Mouse (Mus musculus) stomach, embryonic 15.5 days (tissue): ENCODE data around the gene Slc29a3. TPM values are rescaled to one million over a fixed set of nuclear protein-coding genes. Genes with fewer than 3 reads are reported as not detected.

Experiments
- ATAC-seq: fragments of 200-750 bp; cut with Nextera tagmentation; 2 replicates; pipeline ENCODE4 v1.8.0; 2017; ENCODE audit warnings: low read depth, moderate number of reproducible peaks, moderate TSS enrichment; ENCODE audit not compliant: insufficient read depth, low FRiP score
- H3K27ac ChIP-seq: fragments of 300-500 bp; sonication (generic); 2 replicates; pipeline ENCODE4 v1.5.1; 2015; ENCODE audit warnings: mild to moderate bottlenecking, inconsistent platforms
- H3K27me3 ChIP-seq: fragments of 300-500 bp; sonication (generic); replicated peaks from 2 replicates; pipeline ENCODE4 v1.6.1; 2015; ENCODE audit warnings: inconsistent platforms
- H3K36me3 ChIP-seq: fragments of 300-500 bp; sonication (generic); 2 replicates; pipeline ENCODE4 v1.6.1; 2015; ENCODE audit warnings: inconsistent platforms
- H3K4me1 ChIP-seq: fragments of 300-500 bp; sonication (generic); 2 replicates; pipeline ENCODE4 v1.6.1; 2015; ENCODE audit warnings: inconsistent platforms
- H3K4me2 ChIP-seq: fragments of 300-500 bp; sonication (generic); 2 replicates; pipeline ENCODE4 v1.6.1; 2015; ENCODE audit warnings: mild to moderate bottlenecking, inconsistent platforms
- H3K4me3 ChIP-seq: fragments of 300-500 bp; sonication (generic); replicated peaks from 2 replicates; pipeline ENCODE4 v1.5.1; 2015; ENCODE audit warnings: inconsistent platforms
- H3K9ac ChIP-seq: fragments of 300-500 bp; sonication (generic); 2 replicates; pipeline ENCODE4 v1.6.1; 2015; ENCODE audit warnings: inconsistent platforms
- H3K9me3 ChIP-seq: fragments of 300-500 bp; sonication (generic); 2 replicates; pipeline ENCODE4 v1.6.1; 2016; ENCODE audit warnings: inconsistent platforms
- WGBS: fragments of 180-500 bp; shearing (Covaris S2); methylation state at CpG from one replicate; pipeline ENCODE4 v1.1.7; 2015; 5-methylcytosine and 5-hydroxymethylcytosine counted together
- polyA plus RNA-seq: library from polyadenylated mRNA; unstranded; fragments of >200 nt; fragmentation: Nextera tagmentation; extraction: Ambion mirVana; gene quantifications from 2 replicates; pipeline ENCODE4 v1.2.1, GENCODE M21; 2015

The Slc29a3 gene
- polyA plus RNA-seq, 1 experiment from 2014 or later, result 11.4 TPM

DNA sequence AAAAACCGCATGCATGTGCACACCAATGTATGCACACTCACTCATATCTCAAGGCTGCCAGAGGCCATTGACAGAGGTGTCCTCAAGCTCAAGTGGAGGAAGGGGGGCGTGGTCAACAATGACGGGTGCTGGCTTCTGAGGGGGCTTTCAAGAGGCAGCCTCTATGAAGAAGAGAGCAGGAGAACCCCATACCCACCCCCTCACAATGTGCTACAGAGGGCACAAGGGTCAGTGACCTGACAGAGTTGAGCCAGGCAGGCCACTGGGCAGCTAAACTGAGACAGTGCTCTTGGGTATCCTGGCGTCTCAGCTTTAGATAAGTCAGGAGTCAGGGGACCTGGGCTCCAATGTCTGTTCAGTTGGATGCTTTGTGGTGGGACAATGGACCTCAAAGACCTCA lies 63.2 kb downstream of the Slc29a3 start:
- no peak for ATAC-seq
- peaks cover 14% of the 10 kb centered on the region for H3K4me1 ChIP-seq
- no peak overlapping the region for H3K27ac ChIP-seq
- no peaks in the 10 kb centered on the region for H3K36me3 ChIP-seq
- 69% methylated on average over 4 of the region's 4 CpGs for WGBS
- no peak overlapping the region for H3K4me2 ChIP-seq
- no peak overlapping the region for H3K4me3 ChIP-seq
- no peaks in the 10 kb centered on the region for H3K9me3 ChIP-seq
- H3K27me3 ChIP-seq, result peaks cover 51% of the 10 kb centered on the region
- no peak overlapping the region for H3K9ac ChIP-seq

GRCm38 (mm10) chr10:60687011-60687776 lies 65.4 kb downstream of the Slc29a3 start:
- under 1% methylated on average over 76 of the region's 76 CpGs for WGBS
- Histone ChIP-seq H3K4me2 (peak overlapping the region; percentile 100), H3K4me1 (peaks cover 14% of the 10 kb centered on the region), H3K27me3 (peaks cover 58% of the 10 kb centered on the region), H3K4me3 (peak overlapping the region; percentile 59), H3K9ac (peak overlapping the region; percentile 37; the same call in 1 of the 2 replicates), H3K27ac (no peak overlapping the region), H3K36me3 (no peaks in the 10 kb centered on the region), H3K9me3 (no peaks in the 10 kb centered on the region)
- ATAC-seq, result peak; percentile 57

DNA sequence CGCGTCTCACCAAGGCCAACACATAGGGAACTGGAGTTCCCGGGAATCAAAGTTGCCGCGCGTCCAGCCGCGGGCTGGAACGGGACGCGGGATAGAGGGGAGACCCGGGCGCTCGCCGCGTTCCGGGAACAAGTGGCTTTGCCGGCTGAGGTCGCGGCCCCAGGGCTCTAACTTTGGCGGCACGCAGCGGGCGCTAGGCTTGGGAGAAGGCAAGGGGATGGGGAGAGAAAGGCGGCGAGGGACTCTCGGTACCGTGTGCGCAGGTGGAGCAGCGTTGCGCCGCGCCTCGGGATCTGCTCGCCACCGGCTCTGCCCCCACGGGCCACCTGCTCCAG lies 66.0 kb downstream of the Slc29a3 start:
- Histone ChIP-seq H3K9ac (no peak overlapping the region), H3K27me3 (peaks cover 58% of the 10 kb centered on the region)
- under 1% methylated on average over 35 of the region's 37 CpGs for WGBS

DNA sequence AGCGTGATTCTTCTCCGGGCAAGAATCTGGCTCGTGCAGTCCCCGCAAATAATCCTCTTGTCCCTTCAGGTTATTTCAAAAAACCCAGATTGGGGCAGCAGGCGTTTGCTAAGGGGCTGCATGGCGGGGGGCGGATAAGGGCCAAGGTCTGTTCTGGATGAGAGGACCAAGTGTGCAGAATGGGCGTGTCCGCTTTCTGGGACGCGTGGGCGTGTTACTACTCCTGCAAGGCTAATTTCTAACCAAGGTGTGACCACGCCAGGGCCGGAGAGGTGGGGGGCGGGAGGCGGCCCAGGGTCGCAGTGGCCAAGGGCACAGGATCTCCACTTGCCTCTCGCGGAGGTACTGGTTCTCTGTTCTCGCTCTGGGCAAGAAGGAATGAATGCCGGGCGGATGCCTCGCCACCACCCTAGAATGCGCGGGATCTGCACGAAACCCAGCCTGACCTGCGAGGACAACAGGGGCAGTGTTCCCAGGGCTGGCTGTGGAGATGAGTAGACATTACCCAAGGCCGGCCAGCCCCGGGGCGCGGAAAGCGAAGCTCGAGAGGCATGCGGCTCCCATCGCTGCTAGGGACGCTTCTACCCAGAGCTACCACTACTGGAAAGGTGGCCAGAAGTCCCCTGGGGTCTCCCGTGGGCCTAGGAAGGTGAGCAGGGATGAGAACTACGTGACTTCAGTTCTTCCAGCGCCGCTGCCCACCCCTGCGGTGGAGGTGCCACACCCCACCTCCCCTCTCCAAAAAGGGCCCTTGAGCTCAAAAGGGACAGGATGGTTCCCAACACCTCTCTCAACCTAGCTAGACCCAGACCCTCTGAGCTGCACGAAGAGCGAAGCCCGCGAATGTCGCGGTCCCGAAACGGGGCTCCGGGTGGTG lies 66.6 kb downstream of the Slc29a3 start:
- peak overlapping the region; percentile 59 for H3K4me3 ChIP-seq
- no peak for ATAC-seq
- H3K4me2 ChIP-seq, result peak overlapping the region; percentile 100
- no peak overlapping the region for H3K27ac ChIP-seq
- no peak overlapping the region for H3K9ac ChIP-seq
- no peaks in the 10 kb centered on the region for H3K9me3 ChIP-seq
- peaks cover 58% of the 10 kb centered on the region for H3K27me3 ChIP-seq
- 6% methylated on average over 50 of the region's 50 CpGs for WGBS
- no peaks in the 10 kb centered on the region for H3K36me3 ChIP-seq
- peaks cover 14% of the 10 kb centered on the region for H3K4me1 ChIP-seq

More for the DNA sequence above, 66.0 kb downstream of the Slc29a3 start:
- H3K36me3 ChIP-seq, result no peaks in the 10 kb centered on the region
- ATAC-seq, result no peak
- H3K27ac ChIP-seq, result no peak overlapping the region
- H3K4me2 ChIP-seq, result peak overlapping the region; percentile 100
- no peaks in the 10 kb centered on the region for H3K9me3 ChIP-seq
- peak overlapping the region; percentile 59 for H3K4me3 ChIP-seq
- peaks cover 14% of the 10 kb centered on the region for H3K4me1 ChIP-seq

GRCm38 (mm10) chr10:60678926-60679325 lies 73.7 kb downstream of the Slc29a3 start:
- Histone ChIP-seq H3K4me2 (no peak overlapping the region), H3K9ac (no peak overlapping the region), H3K9me3 (no peaks in the 10 kb centered on the region), H3K36me3 (no peaks in the 10 kb centered on the region), H3K4me3 (no peak overlapping the region), H3K27ac (no peak overlapping the region), H3K4me1 (no peaks in the 10 kb centered on the region), H3K27me3 (0 out of 2 replicates have a peak, but pooled peaks cover 3% of the 10 kb centered on the region)
- ATAC-seq, result no peak
- WGBS, result 74% methylated on average over 3 of the region's 3 CpGs

DNA sequence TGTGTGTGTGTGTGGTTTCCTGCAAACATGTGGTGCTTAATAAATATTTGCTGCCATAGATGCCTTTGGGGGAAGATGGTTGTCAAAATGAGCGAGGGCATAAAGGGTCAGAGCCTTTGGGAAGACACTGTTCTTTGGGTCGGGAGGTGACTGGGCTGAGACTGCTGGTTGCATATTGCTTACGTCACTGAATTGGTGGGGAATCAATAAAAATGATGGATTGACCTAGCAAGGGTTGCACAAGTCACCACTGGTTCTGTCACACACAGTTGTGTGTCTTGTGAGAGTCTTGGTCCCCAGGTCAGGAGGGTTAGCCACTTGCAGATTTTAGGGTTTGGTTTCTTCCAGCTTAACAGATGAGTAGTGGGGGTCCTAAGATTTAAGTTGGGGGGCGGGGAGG lies 75.3 kb downstream of the Slc29a3 start:
- H3K27me3 ChIP-seq, result no peaks in the 10 kb centered on the region
- 58% methylated on average over 4 of the region's 4 CpGs for WGBS
- ATAC-seq, result no peak
- H3K27ac ChIP-seq, result no peak overlapping the region
- H3K9ac ChIP-seq, result no peak overlapping the region
- no peaks in the 10 kb centered on the region for H3K36me3 ChIP-seq
- no peak overlapping the region for H3K4me3 ChIP-seq
- H3K4me2 ChIP-seq, result no peak overlapping the region
- no peaks in the 10 kb centered on the region for H3K9me3 ChIP-seq
- no peaks in the 10 kb centered on the region for H3K4me1 ChIP-seq

- Histone ChIP-seq H3K9ac (no peak overlapping the region), H3K9me3 (no peaks in the 10 kb centered on the region), H3K27me3 (no peaks in the 10 kb centered on the region), H3K36me3 (no peaks in the 10 kb centered on the region), H3K4me3 (no peak overlapping the region), H3K27ac (no peak overlapping the region), H3K4me2 (no peak overlapping the region), H3K4me1 (no peaks in the 10 kb centered on the region)
- no peak for ATAC-seq
- 55% methylated on average over 8 of the region's 8 CpGs for WGBS
These were observed 82.4 kb downstream of the Slc29a3 start for GRCm38 (mm10) chr10:60670166-60670565.

- Histone ChIP-seq H3K27ac (no peak overlapping the region), H3K4me1 (no peaks in the 10 kb centered on the region), H3K4me3 (no peak overlapping the region), H3K9ac (no peak overlapping the region), H3K27me3 (no peaks in the 10 kb centered on the region), H3K4me2 (no peak overlapping the region), H3K36me3 (no peaks in the 10 kb centered on the region), H3K9me3 (no peaks in the 10 kb centered on the region)
- ATAC-seq, result no peak
- 87% methylated on average over 3 of the region's 3 CpGs for WGBS
These were observed 84.0 kb downstream of the Slc29a3 start for GRCm38 (mm10) chr10:60668591-60668990.

Other genes with a start within 250 kb of the Slc29a3 start
- 0.44 and 0.76 TPM in 2 replicates for gene Cdh23, start 56.3 kb downstream of the Slc29a3 start, polyA plus RNA-seq
- 3.8 and 4.0 TPM in 2 replicates for gene Unc5b, start 78.8 kb upstream of the Slc29a3 start, polyA plus RNA-seq